Mouse (Mus musculus) brown adipose tissue, adult 24 weeks (tissue): ENCODE measurements around the gene P2rx3. TPM values are rescaled to one million over a fixed set of nuclear protein-coding genes. Genes with fewer than 3 reads are reported as not detected.

ENCODE experiments used
- polyA plus RNA-seq: library from polyadenylated mRNA; stranded (reverse); fragments of >200 nt; gene quantifications from 2 replicates; pipeline ENCODE4 v1.2.4, GENCODE M21; 2012; ENCODE audit not compliant: missing spikeins, insufficient read depth, insufficient read length

P2rx3 gene
- polyA plus RNA-seq, 1 experiment, result 2.6 TPM

Other genes with a start within 250 kb of the P2rx3 start
- 4.5 and 15.2 TPM in 2 replicates for gene Ube2l6, start 238.6 kb downstream of the P2rx3 start, polyA plus RNA-seq
- 2.7 and 3.0 TPM in 2 replicates for gene Smtnl1, start 214.8 kb downstream of the P2rx3 start, polyA plus RNA-seq
- 125 and 134 TPM in 2 replicates for gene Timm10, start 210.5 kb downstream of the P2rx3 start, polyA plus RNA-seq
- gene Slc43a1, start 198.6 kb downstream of the P2rx3 start, polyA plus RNA-seq, result 2.6 and 3.5 TPM in 2 replicates
- 1.5 TPM in 1 of 2 replicates, not detected in the other for gene Rtn4rl2, start 150.8 kb downstream of the P2rx3 start, polyA plus RNA-seq
- gene Slc43a3, start 100.9 kb downstream of the P2rx3 start, polyA plus RNA-seq, result 18.5 and 18.6 TPM in 2 replicates
- gene Prg2, start 57.0 kb downstream of the P2rx3 start, polyA plus RNA-seq, result not detected in 2 replicates
- not detected in 2 replicates for gene Prg3, start 49.2 kb downstream of the P2rx3 start, polyA plus RNA-seq
- gene Ssrp1, start 228 bp downstream of the P2rx3 start, polyA plus RNA-seq, result 25.3 and 30.1 TPM in 2 replicates
- gene Tnks1bp1, start 10.6 kb upstream of the P2rx3 start, polyA plus RNA-seq, result 32.6 and 33.2 TPM in 2 replicates
- 6.1 and 16.7 TPM in 2 replicates for gene Aplnr, start 98.8 kb upstream of the P2rx3 start, polyA plus RNA-seq
- 0.38 and 0.79 TPM in 2 replicates for gene Lrrc55, start 159.7 kb upstream of the P2rx3 start, polyA plus RNA-seq